In the genomic region with DNA sequence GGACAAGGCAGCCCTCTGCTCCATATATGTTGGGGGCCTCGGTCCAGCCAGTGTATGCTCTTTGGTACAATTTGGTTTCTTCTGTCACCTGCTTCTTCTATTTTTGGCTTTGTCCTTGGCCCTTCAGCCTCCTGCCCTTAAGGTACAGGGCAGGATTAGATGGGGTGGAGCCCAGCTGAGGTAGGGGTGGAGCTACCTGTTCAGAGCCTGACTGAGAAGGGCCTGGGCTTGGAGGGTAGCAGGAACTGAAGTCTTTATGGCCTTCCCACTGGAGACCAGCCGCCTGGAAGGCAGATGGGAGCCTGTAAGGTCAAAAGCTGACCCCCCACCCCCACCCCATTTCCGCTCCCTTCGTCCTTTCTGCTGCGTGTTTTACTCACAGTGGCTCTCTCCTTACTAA, we compare ENCODE assay signal across 18 mouse cellular contexts. TPM values are rescaled to one million over a fixed set of nuclear protein-coding genes. Genes with fewer than 3 reads are reported as not detected.
DNase-seq lines count a peak whose midpoint lies in the region; ATAC-seq and TF ChIP-seq lines count a peak whose summit lies in the region.
"Had no signal": no experiment of that assay in that cellular context is flagged by ENCODE, and none has a peak within 500 bp of the region (broad histone marks: within the 10 kb centered on the region; RNA-seq: fewer than 3 reads in every experiment).

No protein-coding gene starts in this region.

- H3K27ac ChIP-seq in kidney, embryonic 14.5 days (ENCODE audit: low read depth, low read length), result no peak overlapping the region
- no peak overlapping the region for H3K27ac ChIP-seq in intestine, postnatal 0 days (ENCODE audit: low read depth, low read length)
- no peak overlapping the region for H3K27ac ChIP-seq in hindbrain, embryonic 10.5 days
- H3K27ac ChIP-seq: embryonic facial prominence, embryonic 13.5 days; forebrain, embryonic 13.5 days; hindbrain, embryonic 15.5 days; neural tube, embryonic 13.5 days had no signal

- H3K4me3 ChIP-seq in kidney, embryonic 14.5 days (ENCODE audit: low read length), result no peak overlapping the region
- H3K4me3 ChIP-seq in intestine, postnatal 0 days (ENCODE audit: low read depth, low read length), result no peak overlapping the region
- no peak overlapping the region for H3K4me3 ChIP-seq in hindbrain, embryonic 10.5 days
- H3K4me3 ChIP-seq: embryonic facial prominence, embryonic 13.5 days; forebrain, embryonic 13.5 days; heart, embryonic 12.5 days; hindbrain, embryonic 15.5 days; neural tube, embryonic 13.5 days had no signal

- TF ChIP-seq CTCF in intestine, postnatal 0 days (IDR thresholded peaks at IDR 0.05; ENCODE audit: low read depth), result no peak

- H3K4me1 ChIP-seq in kidney, embryonic 14.5 days (ENCODE audit: control insufficient read depth, insufficient read depth, low read length), result no peaks in the 10 kb centered on the region
- no peaks in the 10 kb centered on the region for H3K4me1 ChIP-seq in intestine, postnatal 0 days (replicated peaks; ENCODE audit: control insufficient read depth, insufficient read depth, low read length)
- no peaks in the 10 kb centered on the region; the same call in 1 of the 2 replicates for H3K4me1 ChIP-seq in hindbrain, embryonic 10.5 days (replicated peaks)
- H3K4me1 ChIP-seq: embryonic facial prominence, embryonic 13.5 days; forebrain, embryonic 13.5 days; hindbrain, embryonic 15.5 days; neural tube, embryonic 13.5 days had no signal

- peak; percentile 85 for DNase-seq in kidney, adult 11 months
- peak; percentile 76 to 91 for DNase-seq in kidney, postnatal 25 days
- DNase-seq in lung, postnatal 25 days (ENCODE audit: low spot score), result peak; percentile 66
- no peak for DNase-seq in hindbrain, embryonic 10.5 days (ENCODE audit: low spot score)
- no peak for DNase-seq in thymus, postnatal 10 days (ENCODE audit: low spot score in 2 of 2)
- DNase-seq in frontal cortex, postnatal 10 days (ENCODE audit: low spot score in 2 of 2), result no peak
- DNase-seq: cerebellum, adult 18-20 months; gastrocnemius, postnatal 10 days; layer of hippocampus, adult 9-11 months had no signal

- no peak for ATAC-seq in kidney, embryonic 14.5 days (ENCODE audit: low FRiP score, low TSS enrichment)
- ATAC-seq in intestine, postnatal 0 days, result peak; percentile 36; the same call in 1 of the 2 replicates
- ATAC-seq: forebrain, embryonic 13.5 days had no signal

- H3K9ac ChIP-seq in kidney, embryonic 14.5 days (ENCODE audit: low read depth, low read length), result no peak overlapping the region
- H3K9ac ChIP-seq in intestine, postnatal 0 days (ENCODE audit: low read depth, low read length), result no peak overlapping the region
- H3K9ac ChIP-seq: embryonic facial prominence, embryonic 13.5 days; forebrain, embryonic 13.5 days; heart, embryonic 12.5 days; hindbrain, embryonic 15.5 days; neural tube, embryonic 13.5 days had no signal

- no peak overlapping the region for H3K4me2 ChIP-seq in kidney, embryonic 14.5 days (replicated peaks; ENCODE audit: low read depth, low read length)
- H3K4me2 ChIP-seq in intestine, postnatal 0 days (replicated peaks; ENCODE audit: low read depth), result no peak overlapping the region
- H3K4me2 ChIP-seq: embryonic facial prominence, embryonic 13.5 days; forebrain, embryonic 13.5 days; heart, embryonic 12.5 days; hindbrain, embryonic 15.5 days; neural tube, embryonic 13.5 days had no signal

- no peaks in the 10 kb centered on the region for H3K27me3 ChIP-seq in kidney, embryonic 14.5 days (ENCODE audit: control insufficient read depth, insufficient read depth, low read length)
- H3K27me3 ChIP-seq in intestine, postnatal 0 days (replicated peaks; ENCODE audit: control insufficient read depth, insufficient read depth, low read length), result no peaks in the 10 kb centered on the region
- no peaks in the 10 kb centered on the region for H3K27me3 ChIP-seq in hindbrain, embryonic 10.5 days (ENCODE audit: insufficient read depth, poor library complexity, severe bottlenecking)
- H3K27me3 ChIP-seq: embryonic facial prominence, embryonic 13.5 days; forebrain, embryonic 13.5 days; heart, embryonic 12.5 days; hindbrain, embryonic 15.5 days; neural tube, embryonic 13.5 days had no signal

- H3K9me3 ChIP-seq in kidney, embryonic 14.5 days (ENCODE audit: control insufficient read depth, low read length), result no peaks in the 10 kb centered on the region
- no peaks in the 10 kb centered on the region for H3K9me3 ChIP-seq in intestine, postnatal 0 days (ENCODE audit: control insufficient read depth)
- H3K9me3 ChIP-seq in hindbrain, embryonic 10.5 days, result no peaks in the 10 kb centered on the region
- H3K9me3 ChIP-seq: forebrain, embryonic 13.5 days; heart, embryonic 12.5 days; hindbrain, embryonic 15.5 days; neural tube, embryonic 13.5 days had no signal

- H3K36me3 ChIP-seq in kidney, embryonic 14.5 days (ENCODE audit: control insufficient read depth, insufficient read depth, low read length), result no peaks in the 10 kb centered on the region
- no peaks in the 10 kb centered on the region for H3K36me3 ChIP-seq in intestine, postnatal 0 days (ENCODE audit: control insufficient read depth, insufficient read depth)
- no peaks in the 10 kb centered on the region for H3K36me3 ChIP-seq in hindbrain, embryonic 10.5 days
- H3K36me3 ChIP-seq: embryonic facial prominence, embryonic 13.5 days; heart, embryonic 12.5 days; hindbrain, embryonic 15.5 days; neural tube, embryonic 13.5 days had no signal

- WGBS in kidney, embryonic 14.5 days, result 57% methylated on average over 5 of the region's 5 CpGs
- 58% methylated on average over 5 of the region's 5 CpGs for WGBS in intestine, postnatal 0 days
- whole genome bisulfite sequencing in hindbrain, embryonic 10.5 days, result 57% methylated on average over 5 of the region's 5 CpGs

RNA-seq across cellular contexts. Expression of gene Erp29, which starts 10.7 kb away (rescaled TPM):
- polyA plus RNA-seq in kidney, embryonic 14.5 days (2014; fragmentation: Nextera tagmentation; extraction: Ambion mirVana), result 136 and 142 TPM in 2 replicates
- 164 and 175 TPM in 2 replicates for polyA plus RNA-seq in intestine, postnatal 0 days (2015; fragmentation: Nextera tagmentation; extraction: Ambion mirVana)
- polyA plus RNA-seq in hindbrain, embryonic 10.5 days (2016; fragmentation: Nextera tagmentation; extraction: Ambion mirVana), result 143 and 148 TPM in 2 replicates

RNA-seq across cellular contexts. Expression of gene Tmem116, which starts 11.3 kb away (rescaled TPM):
- 3.7 and 5.0 TPM in 2 replicates for polyA plus RNA-seq in kidney, embryonic 14.5 days (2014; fragmentation: Nextera tagmentation; extraction: Ambion mirVana)
- 6.8 and 7.2 TPM in 2 replicates for polyA plus RNA-seq in intestine, postnatal 0 days (2015; fragmentation: Nextera tagmentation; extraction: Ambion mirVana)
- 0.78 and 0.93 TPM in 2 replicates for polyA plus RNA-seq in hindbrain, embryonic 10.5 days (2016; fragmentation: Nextera tagmentation; extraction: Ambion mirVana)

RNA-seq across cellular contexts. Expression of gene Adam1b, which starts 40.3 kb away (rescaled TPM):
- polyA plus RNA-seq in kidney, embryonic 14.5 days (2014; fragmentation: Nextera tagmentation; extraction: Ambion mirVana), result 0.08 and 0.09 TPM in 2 replicates
- 0.04 TPM in 1 of 2 replicates, not detected in the other for polyA plus RNA-seq in intestine, postnatal 0 days (2015; fragmentation: Nextera tagmentation; extraction: Ambion mirVana)
- polyA plus RNA-seq in hindbrain, embryonic 10.5 days (2016; fragmentation: Nextera tagmentation; extraction: Ambion mirVana), result 0.08 TPM in 1 of 2 replicates, not detected in the other
- polyA plus RNA-seq: brain, embryonic 14.5 days; embryonic facial prominence, embryonic 13.5 days; forebrain, embryonic 13.5 days; neural tube, embryonic 13.5 days; small intestine, adult 2 months had no signal

Comparison
In these comparisons a context has a peak if more than half of its experiments do, and no peak if none do; other contexts are left out.
1. DNase-seq: peak in kidney, adult 11 months (single experiment), kidney, postnatal 25 days (2 of 2) and lung, postnatal 25 days (single experiment); none in hindbrain, embryonic 10.5 days (single experiment), thymus, postnatal 10 days (0 of 2) and frontal cortex, postnatal 10 days (0 of 2).